Mouse (Mus musculus): Measurements from ENCODE around the gene Tbc1d13. TPM values are rescaled to one million over a fixed set of nuclear protein-coding genes. Genes with fewer than 3 reads are reported as not detected.
"Not testable (repeated sequence)": the region's sequence is repeated elsewhere in the genome, so short reads cannot be mapped to it uniquely, and the experiment has no call there.

Tbc1d13 gene
- polyA plus RNA-seq, 1 experiment from 2014 or later = 16.8 TPM

DNA sequence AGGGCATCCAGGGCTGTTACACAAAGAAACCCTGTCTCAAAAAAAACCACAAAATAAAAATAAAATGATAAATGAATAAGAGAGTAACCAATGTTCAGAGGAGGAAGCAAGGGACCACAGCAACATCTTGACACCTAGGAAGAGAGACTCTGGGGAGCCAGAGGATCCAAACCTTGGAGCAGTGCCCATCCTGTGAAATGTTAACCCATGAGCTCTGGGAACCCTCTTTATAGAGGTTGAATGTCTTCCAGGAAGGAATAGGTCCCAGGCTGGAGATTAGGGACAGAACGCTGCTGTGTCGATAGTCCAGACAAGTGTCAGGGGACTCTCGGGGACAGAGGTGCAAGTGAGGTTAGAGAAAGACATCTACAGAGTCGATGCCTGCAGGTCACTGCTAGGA, 13.3 kb upstream of the Tbc1d13 start:
- Histone ChIP-seq H3K4me1 (ENCODE audit: control insufficient read depth, insufficient read depth, low read length) (peaks cover 6% of the 10 kb centered on the region), H3K4me2 (ENCODE audit: low read depth, severe bottlenecking) (no peak overlapping the region), H3K27ac (replicated peaks; ENCODE audit: low read depth, low read length) (no peak overlapping the region), H3K9ac (ENCODE audit: low read length) (no peak overlapping the region), H3K36me3 (ENCODE audit: control insufficient read depth, insufficient read depth, low read length) (no peaks in the 10 kb centered on the region), H3K27me3 (ENCODE audit: control insufficient read depth, insufficient read depth, low read length) (no peaks in the 10 kb centered on the region), H3K9me3 (ENCODE audit: control insufficient read depth, low read length) (no peaks in the 10 kb centered on the region), H3K4me3 (ENCODE audit: low read depth, low read length) (no peak overlapping the region)
- WGBS = 91% methylated on average over 4 of the region's 4 CpGs
- ATAC-seq (ENCODE audit: insufficient number of reproducible peaks, low FRiP score, low TSS enrichment, low read depth) = no peak
- no peak for DNase-seq (ENCODE audit: low spot score)

DNA sequence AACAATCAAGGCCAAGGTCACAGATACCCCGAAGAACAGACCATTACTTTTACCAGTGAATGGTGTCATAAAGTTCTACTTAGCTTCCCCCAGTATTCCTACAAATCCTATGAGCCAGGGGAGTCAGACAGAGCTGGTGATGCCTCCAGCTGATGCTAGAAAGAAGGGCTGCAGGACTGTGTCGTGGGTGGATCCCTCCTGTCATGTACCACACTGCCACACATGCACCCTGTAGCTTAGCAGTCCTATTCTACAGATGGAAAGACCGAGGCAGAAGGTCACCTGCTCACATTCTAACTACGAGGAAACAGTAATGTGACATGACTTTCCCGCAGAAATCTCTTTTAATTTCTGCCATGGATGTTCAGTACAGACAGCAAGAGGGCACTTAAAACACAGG, 10.8 kb upstream of the Tbc1d13 start:
- DNase-seq (ENCODE audit: low spot score) (no peak), ATAC-seq (ENCODE audit: insufficient number of reproducible peaks, low FRiP score, low TSS enrichment, low read depth) (no peak)
- peaks cover 6% of the 10 kb centered on the region for H3K4me1 ChIP-seq (ENCODE audit: control insufficient read depth, insufficient read depth, low read length)
- no peaks in the 10 kb centered on the region for H3K27me3 ChIP-seq (ENCODE audit: control insufficient read depth, insufficient read depth, low read length)
- no peak overlapping the region for H3K9ac ChIP-seq (ENCODE audit: low read length)
- no peak overlapping the region for H3K27ac ChIP-seq (replicated peaks; ENCODE audit: low read depth, low read length)
- no peaks in the 10 kb centered on the region for H3K36me3 ChIP-seq (ENCODE audit: control insufficient read depth, insufficient read depth, low read length)
- no peak overlapping the region for H3K4me2 ChIP-seq (ENCODE audit: low read depth, severe bottlenecking)
- WGBS = 93% methylated on average over 5 of the region's 5 CpGs
- no peak overlapping the region for H3K4me3 ChIP-seq (ENCODE audit: low read depth, low read length)
- no peaks in the 10 kb centered on the region for H3K9me3 ChIP-seq (ENCODE audit: control insufficient read depth, low read length)

- peak overlapping the region; percentile 64 for H3K9ac ChIP-seq (ENCODE audit: low read length)
- ATAC-seq (ENCODE audit: insufficient number of reproducible peaks, low FRiP score, low TSS enrichment, low read depth) = 0 out of 2 replicates have a peak, but pooled peaks have one; percentile 55
These were observed 9.6 kb upstream of the Tbc1d13 start for GRCm38 (mm10) chr2:30123729-30124471.

GRCm38 (mm10) chr2:30124472-30125274, 8.9 kb upstream of the Tbc1d13 start, which contains the start of gene Zer1:
Zer1 (minus strand) TSS chr2:30124585.
- peak; percentile 94 for DNase-seq (ENCODE audit: low spot score)
- Histone ChIP-seq H3K36me3 (ENCODE audit: control insufficient read depth, insufficient read depth, low read length) (no peaks in the 10 kb centered on the region), H3K9me3 (ENCODE audit: control insufficient read depth, low read length) (no peaks in the 10 kb centered on the region), H3K4me3 (ENCODE audit: low read depth, low read length) (peak within 1 kb of the TSS; percentile 60), H3K4me2 (ENCODE audit: low read depth, severe bottlenecking) (peak within 1 kb of the TSS; percentile 86), H3K27me3 (ENCODE audit: control insufficient read depth, insufficient read depth, low read length) (no peaks in the 10 kb centered on the region), H3K9ac (ENCODE audit: low read length) (peak within 1 kb of the TSS; percentile 64), H3K4me1 (ENCODE audit: control insufficient read depth, insufficient read depth, low read length) (peaks cover 6% of the 10 kb centered on the region), H3K27ac (replicated peaks; ENCODE audit: low read depth, low read length) (peak within 1 kb of the TSS; percentile 53; the same call in 1 of the 2 replicates)
- WGBS = 12% methylated on average over 31 of the region's 31 CpGs
- ATAC-seq (ENCODE audit: insufficient number of reproducible peaks, low FRiP score, low TSS enrichment, low read depth) = peak; percentile 94

More at GRCm38 (mm10) chr2:30123729-30124471, 9.6 kb upstream of the Tbc1d13 start:
- no peaks in the 10 kb centered on the region for H3K36me3 ChIP-seq (ENCODE audit: control insufficient read depth, insufficient read depth, low read length)
- whole genome bisulfite sequencing = 1% methylated on average over 34 of the region's 44 CpGs
- 0 out of 2 replicates have a peak overlapping the region, but pooled peaks have one; percentile 18 for H3K27ac ChIP-seq (replicated peaks; ENCODE audit: low read depth, low read length)
- H3K4me3 ChIP-seq (ENCODE audit: low read depth, low read length) = peak overlapping the region; percentile 60
- DNase-seq (ENCODE audit: low spot score) = no peak
- H3K27me3 ChIP-seq (ENCODE audit: control insufficient read depth, insufficient read depth, low read length) = no peaks in the 10 kb centered on the region
- peak overlapping the region; percentile 86 for H3K4me2 ChIP-seq (ENCODE audit: low read depth, severe bottlenecking)
- no peaks in the 10 kb centered on the region for H3K9me3 ChIP-seq (ENCODE audit: control insufficient read depth, low read length)
- peaks cover 6% of the 10 kb centered on the region for H3K4me1 ChIP-seq (ENCODE audit: control insufficient read depth, insufficient read depth, low read length)

- Histone ChIP-seq H3K4me1 (ENCODE audit: control insufficient read depth, insufficient read depth, low read length) (0 out of 2 replicates have a peak, but pooled peaks cover 5% of the 10 kb centered on the region), H3K4me2 (ENCODE audit: low read depth, severe bottlenecking) (no peak overlapping the region), H3K27ac (replicated peaks; ENCODE audit: low read depth, low read length) (no peak overlapping the region), H3K36me3 (ENCODE audit: control insufficient read depth, insufficient read depth, low read length) (no peaks in the 10 kb centered on the region), H3K4me3 (ENCODE audit: low read depth, low read length) (no peak overlapping the region), H3K27me3 (ENCODE audit: control insufficient read depth, insufficient read depth, low read length) (no peaks in the 10 kb centered on the region), H3K9me3 (ENCODE audit: control insufficient read depth, low read length) (no peaks in the 10 kb centered on the region), H3K9ac (ENCODE audit: low read length) (no peak overlapping the region)
- no peak for ATAC-seq (ENCODE audit: insufficient number of reproducible peaks, low FRiP score, low TSS enrichment, low read depth)
- 38% methylated on average over 2 of the region's 2 CpGs for WGBS
- no peak for DNase-seq (ENCODE audit: low spot score)
These were observed 4.8 kb upstream of the Tbc1d13 start for GRCm38 (mm10) chr2:30128789-30129188.

DNA sequence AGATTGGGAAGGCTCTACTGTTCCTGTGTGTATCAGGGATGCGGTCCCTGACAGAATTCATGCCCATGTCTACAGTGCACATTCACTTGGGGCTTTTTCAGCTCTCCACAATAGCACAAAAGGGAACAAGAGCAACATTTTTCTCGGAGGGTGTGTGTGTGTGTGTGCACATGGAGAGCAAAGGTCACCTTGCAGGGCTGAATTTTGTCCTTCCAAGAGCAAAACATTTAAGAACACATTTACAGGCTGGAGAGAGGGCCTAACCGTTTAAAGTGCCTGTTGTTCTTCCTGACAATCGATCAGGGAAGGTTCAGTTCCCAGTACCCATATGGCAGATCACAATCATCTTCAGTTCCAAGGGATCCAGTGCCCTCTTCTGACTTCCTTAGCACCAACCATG, 3.4 kb upstream of the Tbc1d13 start:
- no peak for DNase-seq (ENCODE audit: low spot score)
- no peak overlapping the region for H3K9ac ChIP-seq (ENCODE audit: low read length)
- H3K9me3 ChIP-seq (ENCODE audit: control insufficient read depth, low read length) = no peaks in the 10 kb centered on the region
- peaks cover 10% of the 10 kb centered on the region for H3K4me1 ChIP-seq (ENCODE audit: control insufficient read depth, insufficient read depth, low read length)
- H3K27ac ChIP-seq (replicated peaks; ENCODE audit: low read depth, low read length) = no peak overlapping the region
- no peak for ATAC-seq (ENCODE audit: insufficient number of reproducible peaks, low FRiP score, low TSS enrichment, low read depth)
- H3K36me3 ChIP-seq (ENCODE audit: control insufficient read depth, insufficient read depth, low read length) = no peaks in the 10 kb centered on the region
- H3K4me2 ChIP-seq (ENCODE audit: low read depth, severe bottlenecking) = no peak overlapping the region
- H3K4me3 ChIP-seq (ENCODE audit: low read depth, low read length) = no peak overlapping the region
- no peaks in the 10 kb centered on the region for H3K27me3 ChIP-seq (ENCODE audit: control insufficient read depth, insufficient read depth, low read length)
- 89% methylated on average over 4 of the region's 4 CpGs for WGBS

GRCm38 (mm10) chr2:30131240-30131639, 2.3 kb upstream of the Tbc1d13 start:
- H3K4me1 ChIP-seq (ENCODE audit: control insufficient read depth, insufficient read depth, low read length) = peaks cover 10% of the 10 kb centered on the region
- not testable (repeated sequence) for H3K9me3 ChIP-seq (ENCODE audit: control insufficient read depth, low read length); H3K9ac ChIP-seq (ENCODE audit: low read length); H3K27me3 ChIP-seq (ENCODE audit: control insufficient read depth, insufficient read depth, low read length); H3K27ac ChIP-seq (replicated peaks; ENCODE audit: low read depth, low read length); DNase-seq (ENCODE audit: low spot score); H3K36me3 ChIP-seq (ENCODE audit: control insufficient read depth, insufficient read depth, low read length); ATAC-seq (ENCODE audit: insufficient number of reproducible peaks, low FRiP score, low TSS enrichment, low read depth); H3K4me3 ChIP-seq (ENCODE audit: low read depth, low read length); H3K4me2 ChIP-seq (ENCODE audit: low read depth, severe bottlenecking)
- 54% methylated on average over 5 of the region's 5 CpGs for WGBS

- Histone ChIP-seq H3K27ac (replicated peaks; ENCODE audit: low read depth, low read length) (peak overlapping the region; percentile 26; the same call in 1 of the 2 replicates), H3K9ac (ENCODE audit: low read length) (peak overlapping the region; percentile 17; the same call in 1 of the 2 replicates), H3K36me3 (ENCODE audit: control insufficient read depth, insufficient read depth, low read length) (peaks cover 5% of the 10 kb centered on the region; the same call in 1 of the 2 replicates), H3K4me1 (ENCODE audit: control insufficient read depth, insufficient read depth, low read length) (peaks cover 10% of the 10 kb centered on the region), H3K4me2 (ENCODE audit: low read depth, severe bottlenecking) (peak overlapping the region; percentile 92), H3K4me3 (ENCODE audit: low read depth, low read length) (peak overlapping the region; percentile 80), H3K9me3 (ENCODE audit: control insufficient read depth, low read length) (no peaks in the 10 kb centered on the region), H3K27me3 (ENCODE audit: control insufficient read depth, insufficient read depth, low read length) (no peaks in the 10 kb centered on the region)
- DNase-seq (ENCODE audit: low spot score) (no peak), ATAC-seq (ENCODE audit: insufficient number of reproducible peaks, low FRiP score, low TSS enrichment, low read depth) (no peak)
- WGBS = 31% methylated on average over 16 of the region's 16 CpGs
These were observed 539 bp upstream of the Tbc1d13 start for GRCm38 (mm10) chr2:30132801-30133612.

Measured in limb, embryonic 11.5 days (tissue).